Mouse (Mus musculus) cerebellum, adult 2 months (tissue): Measurements from ENCODE around the gene Fhad1.

Source experiments
- CTCF ChIP-seq: fragments of 200-500 bp; IDR thresholded peaks from 2 replicates; pipeline ENCODE4 v1.5.1; 2011; ENCODE audit warnings: low read depth, mild to moderate bottlenecking, control low read depth, low read length, moderate library complexity, borderline replicate concordance; ENCODE audit not compliant: insufficient read depth
- POLR2A ChIP-seq: fragments of 200-500 bp; IDR thresholded peaks from 2 replicates; pipeline ENCODE4 v1.6.1; 2011; ENCODE audit warnings: low read length, control low read depth, borderline replicate concordance; ENCODE audit not compliant: insufficient read depth

- no peak for TF ChIP-seq CTCF
- no peak for TF ChIP-seq POLR2A
Measured at GRCm38 (mm10) chr4:142053261-142053660, 38.4 kb upstream of the Fhad1 start.
